ENCODE assay signal across 17 mouse cellular contexts in the genomic region with DNA sequence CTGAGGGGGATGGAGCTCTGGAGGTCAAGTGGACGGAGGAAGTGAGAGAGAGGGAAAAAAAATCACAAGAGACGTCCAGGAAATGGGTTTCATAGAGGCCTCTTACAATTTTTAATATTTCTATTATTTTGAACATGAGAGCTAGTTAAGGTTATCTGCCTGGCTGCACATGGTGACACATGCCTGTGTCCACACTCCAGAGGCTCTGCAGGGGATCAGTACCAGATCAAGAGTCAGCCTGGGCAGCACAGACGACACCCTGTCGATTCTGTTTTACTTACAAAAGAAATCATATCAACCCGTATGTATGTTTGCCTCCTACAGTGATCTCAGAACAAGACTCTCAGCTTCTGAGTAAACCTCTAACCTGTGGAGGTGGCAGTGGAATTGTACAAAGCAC. TPM values are rescaled to one million over a fixed set of nuclear protein-coding genes. Genes with fewer than 3 reads are reported as not detected.
"Had no signal": no experiment of that assay in that cellular context is flagged by ENCODE, and none has a peak within 500 bp of the region (broad histone marks: within the 10 kb centered on the region; RNA-seq: fewer than 3 reads in every experiment).

No protein-coding gene starts in this region.

- H3K4me3 ChIP-seq: lung, embryonic 15.5 days; megakaryocyte, embryonic 14.5 days; midbrain, embryonic 13.5 days; midbrain, embryonic 15.5 days; neural tube, embryonic 12.5 days; stomach, embryonic 15.5 days had no signal

- H3K27me3 ChIP-seq: lung, embryonic 15.5 days; megakaryocyte, embryonic 14.5 days; midbrain, embryonic 13.5 days; midbrain, embryonic 15.5 days; neural tube, embryonic 12.5 days; stomach, embryonic 15.5 days had no signal

- H3K9me3 ChIP-seq: lung, embryonic 15.5 days; megakaryocyte, embryonic 14.5 days; midbrain, embryonic 13.5 days; midbrain, embryonic 15.5 days; neural tube, embryonic 12.5 days; stomach, embryonic 15.5 days had no signal

- ATAC-seq: lung, postnatal 0 days; midbrain, embryonic 13.5 days; midbrain, embryonic 15.5 days had no signal

- DNase-seq: lung, adult 2 months; lung, postnatal 14 days; lung, postnatal 36 days; right cerebral cortex, postnatal 14 days; thymus, adult 2 months; thymus, postnatal 25 days; thymus, postnatal 4 days had no signal

- H3K4me2 ChIP-seq: lung, embryonic 15.5 days; midbrain, embryonic 11.5 days; midbrain, embryonic 13.5 days; midbrain, embryonic 15.5 days; neural tube, embryonic 12.5 days; stomach, embryonic 15.5 days had no signal

- H3K36me3 ChIP-seq: midbrain, embryonic 15.5 days had no signal

- H3K4me1 ChIP-seq: lung, embryonic 15.5 days; megakaryocyte, embryonic 14.5 days; midbrain, embryonic 13.5 days; midbrain, embryonic 15.5 days; neural tube, embryonic 12.5 days; stomach, embryonic 15.5 days had no signal

- H3K27ac ChIP-seq: lung, embryonic 15.5 days; macrophage; midbrain, embryonic 13.5 days; midbrain, embryonic 15.5 days; neural tube, embryonic 12.5 days; stomach, embryonic 15.5 days; stomach, postnatal 0 days had no signal

- H3K9ac ChIP-seq: lung, embryonic 15.5 days; midbrain, embryonic 13.5 days; midbrain, embryonic 15.5 days; neural tube, embryonic 12.5 days; stomach, embryonic 15.5 days had no signal

RNA-seq across cellular contexts. Expression of a gene that starts 12.4 kb away (rescaled TPM):
- polyA plus RNA-seq: macrophage had no signal
